Mouse (Mus musculus): Measurements from ENCODE around the gene Nt5dc2.

Gene Nt5dc2

DNA sequence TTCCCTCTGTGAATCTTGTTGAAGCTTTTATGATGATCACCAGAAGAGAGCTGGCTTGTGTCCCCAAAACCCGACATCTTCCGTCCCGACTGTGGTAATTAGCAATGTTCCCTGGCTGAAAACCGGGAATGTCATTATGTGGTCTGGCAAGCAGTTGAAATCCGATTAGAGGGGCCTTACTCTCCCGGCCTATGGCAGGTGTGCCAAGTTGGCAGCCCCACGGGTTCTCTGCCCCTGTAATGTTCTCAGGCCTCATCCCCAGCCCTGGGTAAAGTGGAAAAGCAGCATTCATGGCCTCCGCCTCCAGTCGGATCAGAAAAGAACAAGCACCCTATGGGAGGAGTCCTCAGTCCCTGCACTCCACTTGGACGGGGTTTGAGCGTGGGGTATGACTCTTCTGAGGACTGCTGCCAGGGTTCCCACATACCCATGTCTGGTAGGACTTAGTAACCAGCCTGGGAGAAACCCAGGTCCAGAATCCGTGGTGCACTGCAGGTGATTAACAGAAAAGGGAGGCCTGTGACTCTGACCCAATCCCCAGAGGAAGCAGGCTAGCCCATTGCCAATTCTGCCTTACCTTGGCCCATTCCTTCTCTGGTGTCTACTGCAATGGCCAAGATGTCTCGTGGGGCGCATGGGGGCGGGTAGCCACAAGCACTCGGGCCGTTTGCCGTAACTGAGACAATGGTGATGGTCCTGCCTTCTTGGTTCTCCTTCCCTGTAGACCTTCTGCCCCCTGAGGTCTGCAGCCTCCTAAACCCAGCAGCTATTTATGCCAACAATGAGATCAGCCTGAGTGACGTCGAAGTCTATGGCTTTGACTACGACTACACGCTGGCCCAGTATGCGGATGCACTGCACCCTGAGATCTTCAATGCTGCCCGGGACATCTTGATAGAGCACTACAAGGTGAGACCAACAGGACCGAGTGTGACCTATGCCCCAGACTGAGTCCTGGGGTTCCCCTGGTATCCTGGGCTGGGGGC is 3.5 kb downstream of the Nt5dc2 start:
- DNase-seq: no peak

DNA sequence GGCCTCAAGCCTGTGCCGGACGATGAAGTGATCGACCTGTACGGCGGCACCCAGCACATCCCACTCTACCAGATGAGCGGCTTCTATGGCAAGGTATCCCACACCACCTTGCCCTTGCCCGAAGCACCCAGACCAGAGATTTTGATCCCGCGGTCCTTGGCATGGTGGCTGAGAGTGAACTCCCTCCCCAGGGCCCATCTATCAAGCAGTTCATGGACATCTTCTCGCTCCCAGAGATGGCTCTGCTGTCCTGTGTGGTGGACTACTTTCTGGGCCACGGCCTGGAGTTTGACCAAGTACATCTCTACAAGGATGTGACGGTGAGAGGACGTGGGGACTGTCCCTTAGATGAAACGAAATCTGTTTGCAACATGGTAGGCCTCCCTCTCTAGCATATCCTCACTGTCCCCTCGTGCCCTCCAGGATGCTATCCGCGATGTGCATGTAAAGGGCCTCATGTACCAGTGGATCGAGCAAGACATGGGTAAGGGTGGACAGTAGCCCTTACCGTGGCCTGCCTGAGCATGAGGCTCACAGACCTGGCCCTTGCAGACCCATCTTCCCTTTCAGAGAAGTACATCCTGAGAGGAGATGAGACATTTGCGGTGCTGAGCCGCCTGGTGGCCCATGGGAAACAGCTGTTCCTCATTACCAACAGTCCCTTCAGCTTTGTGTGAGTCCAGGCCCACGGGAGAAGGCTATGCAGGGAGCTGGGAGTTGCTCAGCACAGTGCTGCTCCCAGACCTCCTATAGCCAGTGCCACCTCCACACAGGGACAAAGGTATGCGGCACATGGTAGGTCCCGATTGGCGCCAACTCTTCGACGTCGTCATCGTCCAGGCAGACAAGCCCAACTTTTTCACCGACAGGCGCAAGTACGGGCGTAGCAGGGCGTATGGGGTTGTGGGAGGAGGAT is 4.9 kb downstream of the Nt5dc2 start:
- no peak for DNase-seq

DNA sequence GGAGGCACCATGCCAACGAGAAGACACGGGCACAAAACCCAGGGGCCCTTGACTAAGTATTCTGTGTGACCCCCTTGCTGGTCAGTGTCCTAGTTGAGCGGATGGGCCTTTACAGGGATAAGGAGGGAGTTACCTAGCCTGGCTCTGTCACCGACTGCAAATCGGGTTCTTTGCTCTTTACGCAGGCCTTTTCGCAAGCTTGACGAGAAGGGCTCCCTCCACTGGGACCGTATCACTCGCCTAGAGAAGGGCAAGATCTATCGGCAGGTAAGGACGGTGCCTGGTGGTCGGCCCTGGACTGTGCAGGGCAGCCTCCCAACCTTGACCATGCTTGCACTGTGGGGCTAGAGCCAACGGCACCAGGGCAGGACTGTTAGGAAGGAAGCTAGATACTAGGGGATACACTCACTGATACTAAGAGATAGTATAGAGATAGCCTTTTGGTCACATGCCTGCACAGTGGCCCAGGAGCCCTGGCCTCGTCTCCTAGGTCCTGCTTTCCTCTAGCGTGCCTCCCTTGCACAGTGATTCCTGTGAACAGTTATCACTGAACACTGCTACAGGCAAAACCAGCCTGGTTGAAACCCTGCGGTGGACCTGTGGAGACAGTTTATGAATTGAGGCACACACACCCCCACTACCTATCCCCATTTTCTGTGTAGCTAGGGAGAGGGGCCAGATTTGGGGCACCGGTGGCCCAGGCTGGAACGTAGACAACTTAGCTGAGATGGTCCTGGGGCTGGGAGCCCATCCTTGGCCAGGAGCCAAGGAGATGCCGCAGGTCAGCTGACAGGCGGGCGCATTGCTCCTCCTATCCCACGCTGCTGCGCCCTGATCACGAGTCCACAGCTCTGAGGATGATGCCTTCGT is 5.8 kb downstream of the Nt5dc2 start:
- no peak for DNase-seq

DNA sequence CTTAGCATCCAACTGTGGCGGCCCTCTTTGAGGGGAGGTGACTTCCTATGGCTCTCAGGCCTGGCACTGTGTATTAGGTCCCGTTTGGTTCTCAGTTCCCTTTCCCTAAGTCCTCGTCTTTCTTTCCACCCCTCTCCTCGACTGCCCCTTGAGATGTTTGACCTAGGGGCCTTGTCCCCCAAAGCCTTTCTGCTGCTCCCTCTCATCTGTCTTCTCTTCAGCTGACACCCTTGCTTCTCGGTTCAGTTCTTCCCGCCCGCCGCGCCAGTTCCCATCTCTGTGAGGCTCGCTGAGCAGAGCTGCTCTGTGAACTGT is 6.4 kb downstream of the Nt5dc2 start:
- DNase-seq: no peak

DNA sequence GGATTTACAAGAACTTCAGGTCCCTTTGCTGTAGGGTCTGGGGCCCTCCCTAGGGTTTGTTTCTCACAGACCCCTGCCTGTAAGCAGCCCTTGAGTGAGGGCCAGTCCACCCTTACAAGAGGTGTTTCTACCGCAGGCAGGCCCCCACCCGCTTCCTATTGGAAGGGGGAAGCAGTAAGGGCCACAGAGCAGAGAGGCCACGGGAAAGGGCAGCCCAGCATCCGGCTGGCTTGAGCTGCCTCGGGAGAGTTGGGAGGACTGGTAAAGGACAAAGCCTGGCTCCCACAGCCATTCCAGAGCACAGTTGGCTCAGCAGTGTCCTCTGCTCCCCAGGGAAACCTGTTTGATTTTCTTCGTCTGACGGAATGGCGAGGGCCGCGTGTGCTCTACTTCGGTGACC is 6.9 kb downstream of the Nt5dc2 start:
- peak; percentile 26 for DNase-seq

DNA sequence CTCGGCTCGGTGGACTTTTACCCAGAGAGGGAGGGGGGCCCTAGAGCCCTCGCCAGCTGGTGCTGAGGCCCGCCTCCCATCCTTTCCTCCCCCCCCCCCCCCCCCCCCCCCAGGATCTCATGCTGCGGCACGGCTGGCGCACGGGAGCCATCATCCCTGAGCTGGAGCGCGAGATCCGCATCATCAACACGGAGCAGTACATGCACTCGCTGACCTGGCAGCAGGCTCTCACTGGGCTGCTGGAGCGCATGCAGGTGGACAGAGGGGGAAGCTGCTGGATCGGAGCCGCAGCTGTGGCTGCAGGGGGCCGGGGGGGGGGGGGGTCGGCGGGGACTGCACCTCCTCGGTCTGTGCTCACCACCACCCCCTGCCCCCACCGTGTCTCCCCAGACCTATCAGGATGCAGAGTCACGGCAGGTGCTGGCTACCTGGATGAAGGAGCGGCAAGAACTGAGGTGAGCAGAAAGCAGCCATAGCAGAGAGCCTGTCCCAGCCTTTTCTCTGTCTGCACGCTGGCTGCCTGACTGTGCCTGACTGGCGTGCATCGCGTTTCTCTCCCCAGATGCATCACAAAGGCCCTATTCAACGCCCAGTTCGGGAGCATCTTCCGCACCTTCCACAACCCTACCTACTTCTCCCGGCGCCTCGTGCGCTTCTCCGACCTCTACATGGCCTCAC is 7.5 kb downstream of the Nt5dc2 start:
- no peak for DNase-seq

DNA sequence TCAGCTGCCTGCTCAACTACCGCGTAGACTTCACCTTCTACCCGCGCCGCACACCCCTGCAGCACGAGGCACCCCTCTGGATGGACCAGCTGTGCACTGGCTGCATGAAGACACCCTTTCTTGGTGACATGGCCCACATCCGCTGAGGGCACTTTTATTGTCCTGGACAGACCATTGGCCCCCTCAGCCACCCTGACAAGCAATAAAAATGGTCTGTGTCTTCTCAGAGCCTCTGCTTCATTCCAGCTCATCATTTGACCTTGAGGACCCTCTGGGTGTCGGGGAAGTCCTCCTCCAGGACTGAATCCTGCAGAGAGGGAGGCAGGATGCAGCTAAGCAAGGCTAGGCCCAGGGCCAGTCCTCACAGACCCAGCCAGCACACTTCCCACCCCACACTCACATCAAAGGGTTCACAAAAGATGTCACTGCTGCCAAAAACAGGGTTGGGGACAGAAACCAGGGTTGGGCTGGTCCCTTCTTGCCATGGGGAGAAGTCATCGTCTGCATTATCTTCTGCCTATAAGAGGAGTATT is 8.1 kb downstream of the Nt5dc2 start:
- peak; percentile 43 for DNase-seq

DNA sequence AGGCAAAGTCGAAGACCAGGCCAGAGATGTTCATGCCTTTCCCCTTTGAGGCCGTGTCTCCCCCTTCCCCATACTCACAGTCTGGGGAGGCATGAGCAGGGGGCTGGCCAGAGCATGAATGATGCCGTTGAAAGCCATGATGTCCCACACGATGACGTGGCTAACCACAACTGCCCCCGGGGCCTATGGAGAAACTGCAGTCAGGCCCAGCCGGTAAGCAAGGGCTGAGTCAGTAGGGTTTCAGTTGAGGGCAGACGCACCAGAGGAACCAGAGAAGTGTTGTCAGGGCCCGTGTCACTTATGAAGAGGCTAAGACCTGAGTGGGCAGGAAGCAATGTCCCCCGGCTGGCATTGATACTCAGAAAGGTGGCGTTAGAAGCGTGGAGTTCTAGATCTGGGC is 8.8 kb downstream of the Nt5dc2 start:
- no peak for DNase-seq

DNA sequence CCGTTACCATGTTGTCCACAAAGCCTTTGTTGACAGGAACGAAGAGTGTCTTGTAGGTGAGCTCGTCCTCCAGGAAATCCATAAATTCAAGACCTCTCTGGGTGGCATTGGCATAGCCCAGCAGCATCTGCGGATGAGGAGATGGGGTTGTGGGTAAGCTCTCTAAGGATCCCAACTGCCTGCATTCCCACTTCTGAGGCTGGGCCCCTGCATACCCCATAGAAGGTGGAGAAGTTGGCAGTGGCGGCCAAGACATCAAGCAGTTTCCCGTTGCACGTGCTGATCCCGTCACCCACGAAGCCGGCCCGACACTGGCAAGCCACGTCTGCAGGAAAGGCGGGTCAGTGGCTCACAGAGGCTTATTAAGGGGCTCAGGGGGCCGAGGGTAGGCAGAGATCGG is 9.3 kb downstream of the Nt5dc2 start:
- DNase-seq: no peak

DNA sequence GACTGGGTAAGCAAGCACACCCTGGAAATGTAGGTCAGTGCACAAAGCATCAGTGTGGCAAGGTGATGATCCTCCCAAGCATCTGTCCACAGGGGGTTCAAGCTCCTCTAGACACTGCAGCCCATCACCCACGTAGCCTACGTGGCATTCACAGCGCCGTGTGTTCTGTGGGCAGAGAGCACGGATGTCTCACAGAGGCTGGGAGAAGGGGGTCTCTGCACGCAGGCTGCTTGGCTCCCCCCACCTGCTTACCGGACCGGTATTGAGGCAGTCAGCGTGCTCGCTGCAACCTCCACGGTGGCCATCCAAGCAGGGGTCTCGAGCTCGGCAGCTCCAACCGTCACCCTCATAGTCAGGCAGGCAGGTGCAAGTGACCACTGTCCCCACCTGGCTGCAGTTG is 10.2 kb downstream of the Nt5dc2 start:
- DNase-seq: no peak

DNA sequence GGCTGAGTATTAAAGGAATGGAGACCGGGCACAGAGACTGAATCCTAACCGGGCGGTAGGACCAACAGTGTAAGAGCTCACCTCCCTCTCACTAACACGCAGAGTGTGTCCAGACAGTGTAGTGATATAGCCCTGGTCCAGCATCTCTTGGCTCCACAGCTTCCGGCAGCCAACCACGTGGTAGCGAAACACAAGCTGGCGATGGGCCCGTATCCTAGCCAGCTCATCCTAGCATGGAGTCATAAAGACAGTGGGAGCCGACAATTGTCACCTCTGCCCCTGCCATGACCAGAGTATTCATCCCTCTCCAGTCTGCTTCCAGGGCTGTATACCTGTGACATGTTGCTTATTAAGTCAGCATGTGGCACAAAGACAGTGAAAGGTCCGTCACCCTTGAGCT is 14.8 kb downstream of the Nt5dc2 start:
- DNase-seq: no peak

DNA sequence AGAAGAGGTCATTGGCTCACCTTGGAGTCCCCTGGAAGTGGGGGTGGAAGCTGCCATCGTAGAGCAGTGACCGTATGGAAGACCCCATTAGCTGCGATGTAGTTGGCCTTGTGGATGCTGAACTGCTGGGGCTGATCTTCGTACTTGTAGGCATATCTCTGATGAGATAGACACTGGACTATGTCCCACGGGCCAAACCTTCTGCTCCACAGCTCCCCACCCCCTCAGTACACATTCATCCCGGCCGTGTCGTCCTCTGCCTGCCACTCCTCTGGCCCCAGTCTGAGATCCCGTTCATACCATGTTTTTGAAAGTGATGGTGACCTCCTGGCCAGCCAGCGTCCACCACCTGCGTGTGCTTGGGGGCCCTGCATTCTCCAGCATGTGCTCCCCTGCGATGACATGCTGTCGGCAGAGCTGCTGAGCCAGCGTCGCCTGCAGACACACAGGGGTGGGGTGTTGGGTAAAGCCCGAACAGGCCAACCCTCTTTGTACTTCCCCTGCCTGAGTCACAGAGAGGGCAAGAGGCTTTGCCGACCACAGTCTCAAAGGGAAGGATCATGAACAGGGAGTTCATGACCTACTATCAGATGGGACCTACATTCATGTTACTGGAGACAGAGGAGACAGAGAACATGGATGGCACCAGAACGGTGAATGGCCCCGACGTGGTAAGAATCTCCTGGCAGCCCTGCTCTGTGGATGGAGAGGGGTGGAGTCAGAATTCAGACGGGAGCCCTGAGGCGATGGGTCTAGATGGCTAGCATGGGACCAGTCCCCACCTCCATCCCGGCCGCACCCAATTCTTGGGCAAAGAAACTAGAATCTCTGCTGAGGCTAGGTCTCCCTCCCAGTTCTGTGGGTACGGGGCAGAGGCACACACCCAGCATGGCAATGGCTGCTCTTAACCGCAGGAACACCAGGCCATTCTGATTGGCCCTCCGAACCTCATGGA is 29.6 kb downstream of the Nt5dc2 start:
- DNase-seq: no peak

DNA sequence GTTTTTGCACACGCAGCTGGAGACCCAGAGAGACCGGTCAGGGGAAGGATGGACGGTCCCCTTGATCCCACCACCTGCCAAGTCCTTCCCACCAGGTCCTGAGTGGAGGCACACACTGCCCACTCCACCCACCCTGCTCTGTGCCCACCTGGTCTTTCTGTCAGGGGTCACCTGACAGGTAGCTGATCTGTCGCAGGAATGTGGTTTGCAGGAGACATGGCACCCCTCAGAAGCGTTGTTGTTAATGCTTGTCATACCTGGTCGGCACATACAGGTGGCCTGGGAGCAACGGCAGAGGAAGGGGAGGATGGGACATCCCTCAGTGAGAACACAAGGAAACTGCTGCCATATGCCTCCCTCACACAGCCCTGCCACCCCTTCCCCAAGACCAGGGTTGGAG is 30.3 kb downstream of the Nt5dc2 start:
- DNase-seq: no peak

DNA sequence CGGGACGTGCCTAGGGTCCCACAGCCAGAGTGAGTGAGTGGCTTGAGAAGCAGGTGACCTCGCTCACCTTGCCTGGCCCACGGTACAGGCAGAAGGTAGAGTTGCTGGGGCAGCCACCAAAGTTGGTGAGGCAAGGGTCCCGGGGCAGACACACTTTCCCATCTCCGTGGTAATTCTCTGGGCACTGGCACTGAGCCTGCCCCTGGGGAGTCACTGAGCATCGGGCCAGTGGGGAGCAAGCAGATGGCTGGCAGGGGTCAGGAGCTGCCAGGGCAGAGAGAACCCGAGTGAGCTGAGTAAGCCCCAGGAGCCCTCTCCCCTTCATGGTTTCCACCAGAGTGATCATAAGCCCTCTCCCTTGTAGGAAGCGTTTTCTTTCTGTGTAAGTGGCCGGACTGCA is 30.8 kb downstream of the Nt5dc2 start:
- no peak for DNase-seq

DNA sequence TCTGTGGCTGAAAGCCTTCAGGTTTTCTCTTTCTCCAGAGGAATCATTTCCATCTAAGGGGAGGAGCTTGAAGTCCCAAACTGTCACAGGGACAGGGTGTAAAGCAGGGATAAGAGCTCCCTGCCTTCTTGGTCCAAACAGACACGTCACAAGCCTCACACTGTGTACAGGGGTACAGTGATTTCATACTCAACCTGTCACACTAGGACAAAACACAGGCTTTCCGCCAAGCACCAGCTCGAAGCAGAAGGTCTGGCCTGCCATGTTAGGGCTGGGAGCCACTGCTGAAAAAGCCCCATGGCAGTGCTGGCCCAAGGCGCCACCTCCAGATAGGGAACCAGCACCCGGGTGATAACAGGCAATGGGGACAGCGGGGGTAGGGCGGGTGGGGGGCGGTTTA is 33.2 kb downstream of the Nt5dc2 start:
- DNase-seq: no peak

DNA sequence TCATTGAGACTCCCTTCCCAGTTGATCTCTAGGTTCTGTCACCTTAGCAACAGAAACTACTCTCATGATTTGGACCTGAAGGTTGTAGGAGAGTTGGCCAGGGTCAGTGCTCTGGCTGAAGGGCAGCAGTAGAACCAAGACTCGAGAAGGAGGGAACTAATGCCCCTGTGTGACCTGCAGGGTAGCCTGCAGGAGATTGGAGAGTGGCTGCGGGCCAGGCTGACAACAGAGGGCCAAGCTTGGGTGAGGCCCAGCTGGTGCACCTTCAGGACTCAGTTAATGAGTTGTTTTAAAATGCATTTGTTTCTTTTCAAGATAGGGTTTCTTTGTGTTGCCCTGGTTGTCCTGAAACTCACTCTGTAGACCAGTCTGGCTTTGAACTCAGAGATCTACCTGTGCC is 34.2 kb downstream of the Nt5dc2 start:
- DNase-seq: no peak

DNA sequence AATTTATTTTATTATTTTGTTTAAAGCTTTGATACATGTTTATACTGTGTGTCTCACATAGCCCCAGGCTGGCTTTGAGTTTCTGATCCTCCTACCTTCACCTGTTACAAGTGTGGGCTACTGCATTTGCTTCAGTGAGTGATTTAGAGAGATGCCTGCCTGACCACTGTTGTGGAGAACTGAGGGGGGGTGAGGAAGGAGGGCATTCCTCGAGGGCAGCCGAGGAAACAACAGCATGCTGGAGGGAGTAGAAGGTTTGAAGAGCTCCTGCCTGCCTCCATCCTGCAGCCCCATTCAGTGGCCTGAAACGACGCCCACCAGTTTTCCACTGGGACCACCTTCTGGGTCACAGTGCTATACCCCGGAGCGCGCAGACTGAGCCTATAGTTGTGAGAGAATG is 34.6 kb downstream of the Nt5dc2 start:
- no peak for DNase-seq

DNA sequence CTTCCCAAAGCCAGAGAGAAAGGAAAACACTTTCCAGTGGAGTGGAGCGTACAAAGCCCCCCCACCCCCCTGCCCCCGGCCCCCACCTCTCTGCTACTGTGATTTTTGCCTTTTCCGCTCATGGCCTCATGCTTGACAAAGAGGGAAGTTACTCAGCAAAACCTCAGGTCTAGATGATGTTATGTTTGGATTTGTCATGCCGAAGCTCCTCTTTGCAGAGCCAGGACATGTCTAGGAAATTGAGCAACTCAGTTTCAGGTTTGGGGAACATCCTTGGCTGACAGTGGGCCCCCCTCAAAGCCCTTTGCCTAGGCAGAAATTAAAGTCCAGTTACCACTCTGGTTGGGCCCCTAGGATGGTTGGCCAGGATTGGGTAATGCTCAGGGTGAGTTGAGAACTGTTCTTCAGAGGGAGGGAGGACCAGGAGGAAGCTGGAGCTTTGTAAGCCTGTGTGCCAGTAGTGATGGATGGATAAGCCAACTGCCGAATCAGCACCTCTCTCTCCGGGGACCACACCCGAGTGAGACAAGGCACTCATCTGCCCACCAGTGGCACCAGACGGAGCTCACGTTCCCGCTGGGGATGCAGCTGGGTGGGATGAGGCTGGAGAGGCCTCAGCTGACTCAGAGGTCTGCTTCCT is 35.3 kb downstream of the Nt5dc2 start:
- DNase-seq: peak; percentile 56

DNA sequence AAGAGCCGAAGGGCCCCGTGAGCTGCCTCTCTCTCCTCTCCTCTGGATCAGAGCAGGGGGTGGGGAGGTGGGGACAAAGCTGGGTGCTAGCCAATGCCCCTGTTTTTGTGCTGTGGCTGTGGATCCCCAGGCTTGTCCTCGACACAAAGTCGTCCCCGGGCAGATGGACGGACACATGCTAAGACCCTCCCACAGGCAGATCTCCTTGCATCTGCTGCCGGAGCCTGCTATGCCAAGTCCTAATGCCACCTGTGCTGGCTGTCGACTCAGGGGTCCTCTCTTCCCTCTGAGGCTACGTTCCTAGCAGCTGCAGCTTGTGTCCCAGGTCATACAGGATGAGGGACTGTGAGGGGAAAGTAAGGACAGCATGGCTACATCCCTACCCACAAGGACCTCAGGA is 36.0 kb downstream of the Nt5dc2 start:
- no peak for DNase-seq

DNA sequence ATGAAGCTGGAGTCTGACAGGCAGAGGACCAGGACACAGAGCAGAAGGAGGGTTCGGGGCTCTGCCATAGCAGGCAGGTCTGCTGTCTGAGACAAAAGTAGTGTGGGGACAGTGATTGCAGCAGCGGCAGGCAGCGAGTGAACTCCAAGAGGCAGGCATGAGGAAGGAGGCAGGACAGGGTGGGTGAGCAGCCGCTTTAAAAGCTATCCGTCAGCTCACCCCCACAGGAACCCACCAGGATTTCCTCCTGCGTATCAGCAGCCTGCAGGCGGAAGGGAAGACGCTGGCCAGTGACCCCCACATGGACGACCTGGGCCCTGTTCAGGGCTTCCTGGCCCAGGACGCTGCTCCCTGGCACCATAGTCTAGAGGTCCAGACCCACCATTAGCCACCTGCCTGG is 37.6 kb downstream of the Nt5dc2 start, which contains the start of gene Stab1:
TSS of gene Stab1 (minus strand) at position 217 of the 400 bp plus-strand sequence.
- peak; percentile 69 for DNase-seq

Measured in lung, postnatal 36 days (tissue).